Mouse (Mus musculus): ENCODE results near the gene Cdrt4. TPM values are rescaled to one million over a fixed set of nuclear protein-coding genes. Genes with fewer than 3 reads are reported as not detected.

Gene Cdrt4
- polyA plus RNA-seq, 1 experiment from 2014 or later, result not detected

- DNase-seq (ENCODE audit: low read depth, low spot score), result no peak
- H3K27me3 ChIP-seq, result no peaks in the 10 kb centered on the region
- no peak for ATAC-seq
- in situ Hi-C loops (cut with MboI; ENCODE audit: low pct_unique_long_range_greater_than_20kb), result no loop called here
- POLR2A ChIA-PET, result interaction anchor here (1.3 kb wide), 1 partner anchor 9 kb away, joined by 3 read pairs; no protein-coding TSS in a partner anchor
- TF ChIP-seq CTCF (IDR thresholded peaks at IDR 0.05), result no peak
- CTCF ChIA-PET, result interaction anchor here (1.9 kb wide), 1 partner anchor 10 kb away, joined by 6 read pairs; no protein-coding TSS in a partner anchor
Measured at GRCm38 (mm10) chr11:62977176-62977575, 26.2 kb downstream of the Cdrt4 start.

- no peaks in the 10 kb centered on the region for H3K27me3 ChIP-seq
- DNase-seq (ENCODE audit: low read depth, low spot score) (no peak), ATAC-seq (no peak)
- ChIA-PET CTCF (interaction anchor here (1.2 to 1.9 kb wide), 2 partner anchors 11 to 12 kb away, joined by 3 to 6 read pairs; no protein-coding TSS in a partner anchor), POLR2A (no interaction called here)
- in situ Hi-C loops (cut with MboI; ENCODE audit: low pct_unique_long_range_greater_than_20kb), result no loop called here
- no peak for TF ChIP-seq CTCF (IDR thresholded peaks at IDR 0.05)
Measured at GRCm38 (mm10) chr11:62978886-62979285, 27.9 kb downstream of the Cdrt4 start.

- ChIA-PET POLR2A (interaction anchor here (1.2 kb wide), 2 partner anchors 9 to 15 kb away, joined by 3 to 4 read pairs; no protein-coding TSS in a partner anchor), CTCF (no interaction called here)
- DNase-seq (ENCODE audit: low read depth, low spot score), result no peak
- no peaks in the 10 kb centered on the region for H3K27me3 ChIP-seq
- no peak for ATAC-seq
- TF ChIP-seq CTCF (IDR thresholded peaks at IDR 0.05), result no peak
- in situ Hi-C loops (cut with MboI; ENCODE audit: low pct_unique_long_range_greater_than_20kb), result no loop called here
Measured at GRCm38 (mm10) chr11:62981729-62982128, 30.7 kb downstream of the Cdrt4 start.

- no peaks in the 10 kb centered on the region for H3K27me3 ChIP-seq
- POLR2A ChIA-PET, result no interaction called here
- ATAC-seq, result no peak
- in situ Hi-C loops (cut with MboI; ENCODE audit: low pct_unique_long_range_greater_than_20kb), result no loop called here
- DNase-seq (ENCODE audit: low read depth, low spot score), result no peak
- CTCF ChIA-PET, result no interaction called here
- no peak for TF ChIP-seq CTCF (IDR thresholded peaks at IDR 0.05)
Measured at GRCm38 (mm10) chr11:62983793-62984192, 32.8 kb downstream of the Cdrt4 start.

GRCm38 (mm10) chr11:62984365-62984764, 33.4 kb downstream of the Cdrt4 start:
- ChIA-PET POLR2A (no interaction called here), CTCF (interaction anchor here (1.3 kb wide), 1 partner anchor 17 kb away, joined by 4 read pairs; no protein-coding TSS in a partner anchor)
- in situ Hi-C loops (cut with MboI; ENCODE audit: low pct_unique_long_range_greater_than_20kb), result no loop called here
- H3K27me3 ChIP-seq, result no peaks in the 10 kb centered on the region
- TF ChIP-seq CTCF (IDR thresholded peaks at IDR 0.05), result no peak
- ATAC-seq (no peak), DNase-seq (ENCODE audit: low read depth, low spot score) (no peak)

- ChIA-PET POLR2A (interaction anchor here (1.6 kb wide), 1 partner anchor 13 kb away, joined by 3 read pairs; no protein-coding TSS in a partner anchor), CTCF (interaction anchor here (1.3 kb wide), 1 partner anchor 18 kb away, joined by 4 read pairs; no protein-coding TSS in a partner anchor)
- DNase-seq (ENCODE audit: low read depth, low spot score) (no peak), ATAC-seq (no peak)
- H3K27me3 ChIP-seq, result no peaks in the 10 kb centered on the region
- no peak for TF ChIP-seq CTCF (IDR thresholded peaks at IDR 0.05)
- in situ Hi-C loops (cut with MboI; ENCODE audit: low pct_unique_long_range_greater_than_20kb), result loop anchor here (5.0 kb wide), 1 partner anchor 147 kb away; no protein-coding TSS in a partner anchor
Measured at GRCm38 (mm10) chr11:62985075-62985474, 34.1 kb downstream of the Cdrt4 start.

- no peak for TF ChIP-seq CTCF (IDR thresholded peaks at IDR 0.05)
- CTCF ChIA-PET, result interaction anchor here (1.2 kb wide), 1 partner anchor 20 kb away, joined by 3 read pairs; no protein-coding TSS in a partner anchor
- in situ Hi-C loops (cut with MboI; ENCODE audit: low pct_unique_long_range_greater_than_20kb), result loop anchor here (5.0 kb wide), 1 partner anchor 146 kb away; no protein-coding TSS in a partner anchor
- DNase-seq (ENCODE audit: low read depth, low spot score) (no peak), ATAC-seq (peak; percentile 63)
- POLR2A ChIA-PET, result interaction anchor here (1.6 kb wide), 1 partner anchor 11 kb away, joined by 3 read pairs; no protein-coding TSS in a partner anchor
- H3K27me3 ChIP-seq, result no peaks in the 10 kb centered on the region
Measured at GRCm38 (mm10) chr11:62986578-62986977, 35.6 kb downstream of the Cdrt4 start.

GRCm38 (mm10) chr11:62990150-62990685, 39.2 kb downstream of the Cdrt4 start:
- H3K27me3 ChIP-seq, result no peaks in the 10 kb centered on the region
- in situ Hi-C loops (cut with MboI; ENCODE audit: low pct_unique_long_range_greater_than_20kb), result no loop called here
- DNase-seq (ENCODE audit: low read depth, low spot score), result no peak
- ATAC-seq, result no peak
- POLR2A ChIA-PET, result interaction anchor here (1.0 to 1.3 kb wide), 2 partner anchors 9 to 145 kb away, joined by 3 to 4 read pairs; no protein-coding TSS in a partner anchor
- CTCF ChIA-PET, result interaction anchor here (1.0 to 2.5 kb wide), 6 partner anchors 8 to 67 kb away, joined by 3 to 10 read pairs (median 3); no protein-coding TSS in a partner anchor
- TF ChIP-seq CTCF (IDR thresholded peaks at IDR 0.05), result no peak

- DNase-seq (ENCODE audit: low read depth, low spot score) (no peak), ATAC-seq (no peak)
- H3K27me3 ChIP-seq, result no peaks in the 10 kb centered on the region
- in situ Hi-C loops (cut with MboI; ENCODE audit: low pct_unique_long_range_greater_than_20kb), result no loop called here
- TF ChIP-seq CTCF (IDR thresholded peaks at IDR 0.05), result no peak
- ChIA-PET CTCF (interaction anchor here (1.2 to 2.5 kb wide), 4 partner anchors 12 to 68 kb away, joined by 3 to 10 read pairs (median 4); no protein-coding TSS in a partner anchor), POLR2A (interaction anchor here (1.0 kb wide), 1 partner anchor 10 kb away, joined by 3 read pairs; no protein-coding TSS in a partner anchor)
Measured at GRCm38 (mm10) chr11:62990811-62991210, 39.8 kb downstream of the Cdrt4 start.

GRCm38 (mm10) chr11:62992545-62993242, 41.7 kb downstream of the Cdrt4 start:
- ATAC-seq, result no peak
- in situ Hi-C loops (cut with MboI; ENCODE audit: low pct_unique_long_range_greater_than_20kb), result no loop called here
- ChIA-PET CTCF (no interaction called here), POLR2A (no interaction called here)
- no peaks in the 10 kb centered on the region for H3K27me3 ChIP-seq
- no peak for DNase-seq (ENCODE audit: low read depth, low spot score)
- TF ChIP-seq CTCF (IDR thresholded peaks at IDR 0.05), result no peak

Measured in Patski (cell line).